Mouse (Mus musculus) hindbrain, postnatal 0 days (tissue): ENCODE data around the gene Dlg2. TPM values are rescaled to one million over a fixed set of nuclear protein-coding genes. Genes with fewer than 3 reads are reported as not detected.

Experiments
- ATAC-seq: fragments of 200-750 bp; cut with Nextera tagmentation; 2 replicates; pipeline ENCODE4 v1.8.0; 2017; ENCODE audit warnings: mild to moderate bottlenecking, moderate TSS enrichment, moderate library complexity
- DNase-seq: peaks from one replicate; pipeline ENCODE4 v3.0.0-alpha.2; 2015; ENCODE audit warnings: low spot score
- H3K27ac ChIP-seq: fragments of 300-500 bp; sonication (generic); 2 replicates; pipeline ENCODE4 v1.5.1; 2014; ENCODE audit warnings: mild to moderate bottlenecking
- H3K27me3 ChIP-seq: fragments of 300-500 bp; sonication (generic); 2 replicates; pipeline ENCODE4 v1.6.1; 2014; ENCODE audit warnings: low read length, mixed read lengths; ENCODE audit not compliant: insufficient read depth
- H3K36me3 ChIP-seq: fragments of 300-500 bp; sonication (generic); 2 replicates; pipeline ENCODE4 v1.6.1; 2014; ENCODE audit warnings: low read length, mixed read lengths; ENCODE audit not compliant: insufficient read depth
- H3K4me1 ChIP-seq: fragments of 300-500 bp; sonication (generic); 2 replicates; pipeline ENCODE4 v1.6.1; 2014; ENCODE audit warnings: antibody characterized with exemption, low read length, mixed read lengths; ENCODE audit not compliant: insufficient read depth
- H3K4me2 ChIP-seq: fragments of 300-500 bp; sonication (generic); 2 replicates; pipeline ENCODE4 v1.6.1; 2014; ENCODE audit warnings: low read depth, mild to moderate bottlenecking, low read length, moderate library complexity, mixed read lengths
- H3K4me3 ChIP-seq: fragments of 300-500 bp; sonication (generic); 2 replicates; pipeline ENCODE4 v1.5.1; 2014; ENCODE audit warnings: low read length
- H3K9ac ChIP-seq: fragments of 300-500 bp; sonication (generic); replicated peaks from 2 replicates; pipeline ENCODE4 v1.6.1; 2014; ENCODE audit warnings: mild to moderate bottlenecking, low read length, moderate library complexity, mixed read lengths
- H3K9me3 ChIP-seq: fragments of 300-500 bp; sonication (generic); 2 replicates; pipeline ENCODE4 v1.6.1; 2016; ENCODE audit warnings: low read length, mixed read lengths
- CTCF ChIP-seq: IDR thresholded peaks from 2 replicates; pipeline ENCODE4 v1.5.1; 2016; ENCODE audit warnings: antibody characterized with exemption, control low read depth, low read depth
- WGBS: fragments of 180-500 bp; shearing (Covaris S2); extraction: QIAGEN DNeasy Blood & Tissue Kit; methylation state at CpG from one replicate; pipeline ENCODE4 v1.1.7; 2014; 5-methylcytosine and 5-hydroxymethylcytosine counted together
- polyA plus RNA-seq: library from polyadenylated mRNA; unstranded; fragments of >200 nt; fragmentation: Nextera tagmentation; extraction: Ambion mirVana; gene quantifications from 2 replicates; pipeline ENCODE4 v1.2.1, GENCODE M21; 2015
- total RNA-seq: library from RNA; depleted of rRNA; stranded (reverse); fragments of >200 nt; gene quantifications from 2 replicates; pipeline ENCODE4 v1.2.3, GENCODE M21; 2014

Gene Dlg2
- total and polyA plus RNA-seq, 2 experiments from 2014 or later = 20.4 to 113 TPM

- TF ChIP-seq CTCF = no peak
- ATAC-seq (no peak), DNase-seq (no peak)
- Histone ChIP-seq H3K36me3 (no peaks in the 10 kb centered on the region), H3K27ac (no peak overlapping the region), H3K9ac (no peak overlapping the region), H3K4me3 (no peak overlapping the region), H3K4me1 (no peaks in the 10 kb centered on the region), H3K27me3 (no peaks in the 10 kb centered on the region), H3K9me3 (no peaks in the 10 kb centered on the region), H3K4me2 (no peak overlapping the region)
- 70% methylated on average over 5 of the region's 5 CpGs for WGBS
Observed at GRCm38 (mm10) chr7:92003769-92004455, 1527.4 kb downstream of the Dlg2 start.

- H3K36me3 ChIP-seq = no peaks in the 10 kb centered on the region
- DNase-seq = no peak
Observed at GRCm38 (mm10) chr7:92005681-92006425, 1529.4 kb downstream of the Dlg2 start.

GRCm38 (mm10) chr7:92008702-92009101, 1532.2 kb downstream of the Dlg2 start:
- no peak overlapping the region for H3K4me3 ChIP-seq
- no peaks in the 10 kb centered on the region for H3K9me3 ChIP-seq
- no peak overlapping the region for H3K4me2 ChIP-seq
- no peak overlapping the region for H3K9ac ChIP-seq
- no peaks in the 10 kb centered on the region for H3K27me3 ChIP-seq
- WGBS = 100% methylated on average over 1 of the region's 1 CpGs
- ATAC-seq (no peak), DNase-seq (no peak)
- H3K27ac ChIP-seq = no peak overlapping the region
- H3K36me3 ChIP-seq = no peaks in the 10 kb centered on the region
- H3K4me1 ChIP-seq = no peaks in the 10 kb centered on the region
- TF ChIP-seq CTCF = no peak

More at GRCm38 (mm10) chr7:92005681-92006425, 1529.4 kb downstream of the Dlg2 start:
- TF ChIP-seq CTCF = no peak
- Histone ChIP-seq H3K4me3 (no peak overlapping the region), H3K9me3 (no peaks in the 10 kb centered on the region), H3K4me1 (no peaks in the 10 kb centered on the region), H3K9ac (no peak overlapping the region), H3K4me2 (no peak overlapping the region), H3K27ac (no peak overlapping the region), H3K27me3 (no peaks in the 10 kb centered on the region)
- no peak for ATAC-seq
- 68% methylated on average over 4 of the region's 4 CpGs for WGBS

- TF ChIP-seq CTCF = no peak
- WGBS = 85% methylated on average over 1 of the region's 1 CpGs
- ATAC-seq = no peak
Observed at GRCm38 (mm10) chr7:92024928-92025327, 1548.5 kb downstream of the Dlg2 start.

GRCm38 (mm10) chr7:92025465-92026056, 1549.1 kb downstream of the Dlg2 start:
- WGBS = 58% methylated on average over 2 of the region's 2 CpGs
- no peak overlapping the region for H3K4me2 ChIP-seq
- no peak overlapping the region for H3K4me3 ChIP-seq
- no peak overlapping the region for H3K27ac ChIP-seq
- H3K4me1 ChIP-seq = no peaks in the 10 kb centered on the region
- no peaks in the 10 kb centered on the region for H3K36me3 ChIP-seq
- no peak for ATAC-seq
- no peaks in the 10 kb centered on the region for H3K9me3 ChIP-seq
- no peak for TF ChIP-seq CTCF
- no peak for DNase-seq
- no peaks in the 10 kb centered on the region for H3K27me3 ChIP-seq
- no peak overlapping the region for H3K9ac ChIP-seq

More at GRCm38 (mm10) chr7:92024928-92025327, 1548.5 kb downstream of the Dlg2 start:
- H3K9me3 ChIP-seq = no peaks in the 10 kb centered on the region
- H3K4me3 ChIP-seq = no peak overlapping the region
- no peaks in the 10 kb centered on the region for H3K4me1 ChIP-seq
- no peaks in the 10 kb centered on the region for H3K27me3 ChIP-seq
- H3K27ac ChIP-seq = no peak overlapping the region
- H3K4me2 ChIP-seq = no peak overlapping the region
- no peaks in the 10 kb centered on the region for H3K36me3 ChIP-seq
- no peak for DNase-seq
- no peak overlapping the region for H3K9ac ChIP-seq

- Histone ChIP-seq H3K27me3 (no peaks in the 10 kb centered on the region), H3K27ac (no peak overlapping the region), H3K9me3 (no peaks in the 10 kb centered on the region), H3K9ac (no peak overlapping the region), H3K36me3 (no peaks in the 10 kb centered on the region), H3K4me3 (no peak overlapping the region), H3K4me1 (no peaks in the 10 kb centered on the region), H3K4me2 (no peak overlapping the region)
- peak; percentile 69; the same call in 1 of the 2 replicates for ATAC-seq
- peak; percentile 81 for DNase-seq
- peak; percentile 90 for TF ChIP-seq CTCF
- 38% methylated on average over 7 of the region's 7 CpGs for WGBS
Observed at GRCm38 (mm10) chr7:92027049-92027448, 1550.6 kb downstream of the Dlg2 start.

- 95% methylated on average over 2 of the region's 2 CpGs for WGBS
- no peaks in the 10 kb centered on the region for H3K36me3 ChIP-seq
Observed at GRCm38 (mm10) chr7:92034256-92034655, 1557.8 kb downstream of the Dlg2 start.

More at GRCm38 (mm10) chr7:92034256-92034655, 1557.8 kb downstream of the Dlg2 start:
- no peak for DNase-seq
- Histone ChIP-seq H3K27ac (no peak overlapping the region), H3K9me3 (no peaks in the 10 kb centered on the region), H3K9ac (no peak overlapping the region), H3K27me3 (no peaks in the 10 kb centered on the region), H3K4me1 (no peaks in the 10 kb centered on the region), H3K4me3 (no peak overlapping the region), H3K4me2 (no peak overlapping the region)
- no peak for ATAC-seq
- TF ChIP-seq CTCF = no peak
